Mouse (Mus musculus): ENCODE data around the gene Zc3h13. TPM values are rescaled to one million over a fixed set of nuclear protein-coding genes. Genes with fewer than 3 reads are reported as not detected.

Zc3h13 gene
- polyA plus RNA-seq, 1 experiment from 2014 or later: 44.2 TPM

GRCm38 (mm10) chr14:75377612-75378011 lies 93.4 kb downstream of the Zc3h13 start:
- H3K9ac ChIP-seq: no peak overlapping the region
- no peaks in the 10 kb centered on the region for H3K9me3 ChIP-seq
- no peaks in the 10 kb centered on the region for H3K36me3 ChIP-seq
- ATAC-seq (ENCODE audit: low FRiP score, low read depth): no peak
- H3K4me1 ChIP-seq (replicated peaks): no peaks in the 10 kb centered on the region
- WGBS: 43% methylated on average over 7 of the region's 7 CpGs
- H3K27me3 ChIP-seq: no peaks in the 10 kb centered on the region
- no peak overlapping the region for H3K4me3 ChIP-seq
- H3K27ac ChIP-seq (replicated peaks): no peak overlapping the region
- H3K4me2 ChIP-seq: no peak overlapping the region

Small RNA genes lying within 50 kb of the gene (microRNA-seq; reads per million reads assigned to microRNA genes)
- gene Gm44482: not detected

Other genes with a start within 250 kb of the Zc3h13 start
- 0.10 TPM in 1 of 2 replicates, not detected in the other for gene Lrrc63, start 153.5 kb upstream of the Zc3h13 start, polyA plus RNA-seq (2015; fragmentation: Nextera tagmentation; extraction: Ambion mirVana)
- gene Lcp1, start 153.3 kb upstream of the Zc3h13 start, polyA plus RNA-seq (2015; fragmentation: Nextera tagmentation; extraction: Ambion mirVana): 12.9 and 14.6 TPM in 2 replicates
- gene Cpb2, start 42.1 kb upstream of the Zc3h13 start, polyA plus RNA-seq (2015; fragmentation: Nextera tagmentation; extraction: Ambion mirVana): not detected in 2 replicates
- gene Siah3, start 171.6 kb downstream of the Zc3h13 start, polyA plus RNA-seq (2015; fragmentation: Nextera tagmentation; extraction: Ambion mirVana): 4.1 and 4.7 TPM in 2 replicates